Mouse (Mus musculus) WW6 (cell line): ENCODE measurements around the gene Ttc41.

Experiments
- DNase-seq: peaks from one replicate; pipeline ENCODE4 v3.0.0-alpha.2; 2013; ENCODE audit warnings: low read depth, low spot score

Gene Ttc41

DNA sequence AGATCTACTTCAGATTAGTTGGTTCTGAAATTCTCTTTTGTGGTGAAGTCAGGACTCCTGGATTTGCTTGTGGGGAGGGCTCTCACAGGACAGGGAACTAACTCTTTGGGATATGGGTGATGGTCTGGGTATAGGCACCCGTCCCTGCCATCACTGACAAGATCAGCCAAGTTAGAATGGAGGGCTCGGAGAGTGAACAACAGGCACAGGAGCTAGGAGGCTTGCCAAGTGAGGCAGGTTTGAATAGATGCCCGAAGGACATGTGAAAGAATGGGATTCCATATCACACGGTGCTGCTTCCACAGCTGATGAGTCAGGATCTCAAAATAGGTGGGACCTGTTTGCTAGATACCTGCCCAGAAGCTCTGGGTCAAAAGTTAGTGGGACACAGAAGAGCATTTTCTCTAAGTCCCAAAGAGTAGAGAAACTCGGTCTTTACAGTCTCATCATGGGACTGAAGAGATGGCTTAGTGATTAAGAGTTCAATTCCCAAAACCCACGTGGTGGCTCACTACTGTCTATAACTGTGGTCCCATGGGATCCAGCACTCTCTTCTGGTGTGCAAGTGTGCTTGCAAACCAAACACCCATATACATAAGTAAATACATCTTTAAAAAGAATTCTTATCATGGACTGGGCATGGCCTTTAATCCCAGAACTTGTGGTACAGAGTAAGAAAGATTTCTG lies 50.3 kb downstream of the Ttc41 start:
- no peak for DNase-seq

DNA sequence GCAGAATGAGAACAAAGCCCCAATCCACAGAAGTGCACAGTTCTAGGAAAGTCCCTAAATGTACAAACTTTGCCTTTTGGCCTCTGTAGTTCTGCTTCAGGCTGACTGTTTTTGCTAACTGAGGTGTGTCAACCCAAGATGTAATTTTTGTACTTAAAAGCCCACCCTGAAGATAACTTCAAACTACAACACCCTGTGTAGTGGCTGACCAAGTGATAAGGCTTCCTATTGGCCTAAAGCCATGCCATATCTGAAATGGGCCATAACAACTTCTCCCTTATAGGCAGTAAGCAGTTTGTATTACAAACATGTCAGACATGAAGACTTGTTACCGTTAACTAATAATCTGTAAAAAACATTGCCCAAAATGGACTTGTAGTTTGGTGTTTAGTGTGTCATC lies 52.1 kb downstream of the Ttc41 start:
- DNase-seq: no peak

DNA sequence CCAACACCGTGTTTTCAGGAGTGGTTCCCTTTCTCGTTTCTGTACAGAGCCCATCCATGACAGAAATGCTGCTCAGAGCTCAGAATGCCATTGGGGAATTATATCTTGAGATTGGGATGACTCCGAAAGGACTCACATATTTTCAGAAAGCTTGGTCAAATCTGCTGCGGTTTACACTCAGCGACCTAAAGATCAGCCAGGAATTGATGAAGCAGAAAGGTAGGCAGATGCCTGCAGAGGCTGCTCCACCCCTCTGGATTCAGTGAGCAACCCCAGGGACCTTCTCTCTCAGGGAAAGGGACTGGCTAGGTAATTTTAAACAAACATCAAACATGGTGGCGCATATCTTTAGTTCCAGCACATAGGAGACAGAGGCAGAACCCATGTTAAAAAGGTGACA lies 52.6 kb downstream of the Ttc41 start:
- no peak for DNase-seq

DNA sequence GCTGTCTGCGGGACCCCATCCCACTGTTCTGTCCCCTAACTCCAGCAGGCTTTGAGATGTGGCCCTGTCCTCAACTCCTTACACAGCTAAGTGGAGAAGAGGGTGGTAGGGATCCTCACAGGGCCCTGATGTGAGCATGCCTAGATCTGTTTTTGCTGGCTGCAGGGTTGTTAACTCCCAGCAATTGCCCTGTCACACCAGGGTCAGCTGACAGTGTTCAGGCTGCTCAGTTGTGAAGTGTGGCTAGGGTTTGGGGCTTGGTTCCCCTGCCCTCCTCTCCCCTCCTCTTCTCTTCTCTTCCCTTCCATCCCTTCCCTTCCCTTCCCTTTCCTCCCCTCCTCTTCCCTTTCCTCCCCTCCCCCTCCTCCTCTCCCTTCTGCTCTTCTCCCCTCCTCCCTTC lies 55.6 kb downstream of the Ttc41 start:
- no peak for DNase-seq

DNA sequence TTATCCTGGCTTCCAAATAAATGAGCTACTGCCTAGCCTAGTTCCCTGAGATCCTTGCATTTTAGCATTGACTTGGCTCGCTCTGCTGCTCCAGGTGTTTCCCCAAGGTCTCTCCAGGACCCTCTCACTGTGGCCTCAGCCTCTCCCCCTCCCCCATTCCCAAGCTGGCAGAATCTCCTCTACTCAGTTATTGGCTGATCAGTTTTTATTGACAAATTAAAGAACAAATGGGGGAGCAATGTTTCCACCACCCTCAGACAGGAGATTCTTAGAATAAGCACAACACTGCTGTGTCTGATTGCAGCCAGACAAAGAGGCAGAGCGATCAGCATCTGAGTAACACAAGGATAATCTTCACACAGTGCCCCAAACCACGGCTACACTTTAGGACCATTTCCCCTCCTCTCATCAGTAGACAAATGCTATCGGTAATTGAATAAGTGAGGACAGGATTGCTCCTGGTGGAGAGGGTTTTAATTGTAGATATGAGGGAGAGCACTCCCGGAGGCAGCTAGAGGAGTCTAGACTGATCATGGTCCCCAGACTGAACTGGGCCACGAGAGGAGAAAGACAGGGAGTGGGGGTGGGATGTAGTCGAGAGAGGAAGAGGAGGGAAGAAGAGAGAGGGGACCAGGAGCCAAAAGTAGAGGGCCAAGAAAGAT lies 56.2 kb downstream of the Ttc41 start:
- no peak for DNase-seq

DNA sequence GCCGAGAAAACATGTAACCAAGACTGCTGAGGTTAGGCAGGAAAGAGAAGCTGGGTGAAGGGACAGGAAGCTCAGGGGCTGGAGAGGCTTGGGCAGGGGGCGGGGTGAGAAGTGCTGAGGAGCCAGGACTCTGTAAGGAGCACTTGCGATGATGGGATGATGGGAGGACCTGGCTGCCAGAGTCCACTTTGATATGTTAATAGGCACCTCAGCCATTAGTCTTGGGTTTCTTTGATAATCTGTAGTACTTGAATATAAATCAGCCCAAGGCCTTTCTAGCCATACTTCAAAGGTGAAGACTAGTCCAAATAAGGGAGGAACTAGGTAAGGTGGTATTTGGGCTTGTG lies 56.7 kb downstream of the Ttc41 start:
- no peak for DNase-seq

DNA sequence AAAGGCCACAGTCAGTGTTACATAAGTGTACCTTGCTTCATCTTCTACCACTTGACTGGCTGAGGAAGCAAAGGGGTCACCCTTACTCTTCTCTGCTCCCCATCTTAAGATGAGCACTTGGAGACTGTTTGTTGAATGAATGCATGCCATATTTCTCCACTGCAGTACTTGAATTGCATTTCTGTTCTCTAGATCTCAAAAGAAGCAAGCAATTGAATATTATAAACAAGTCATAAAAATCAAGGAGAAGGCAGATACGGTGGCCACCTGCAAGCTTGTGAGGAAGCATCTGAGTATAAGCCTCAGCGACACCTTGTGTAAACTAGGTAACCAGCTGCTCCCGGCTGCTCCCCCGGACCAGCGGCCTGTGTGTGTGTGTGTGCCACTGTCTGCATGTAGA lies 58.1 kb downstream of the Ttc41 start, which contains the start of gene Gm49358:
Gene Gm49358 (plus strand): TSS at position 301 of the 400 bp plus-strand sequence.
- no peak for DNase-seq

DNA sequence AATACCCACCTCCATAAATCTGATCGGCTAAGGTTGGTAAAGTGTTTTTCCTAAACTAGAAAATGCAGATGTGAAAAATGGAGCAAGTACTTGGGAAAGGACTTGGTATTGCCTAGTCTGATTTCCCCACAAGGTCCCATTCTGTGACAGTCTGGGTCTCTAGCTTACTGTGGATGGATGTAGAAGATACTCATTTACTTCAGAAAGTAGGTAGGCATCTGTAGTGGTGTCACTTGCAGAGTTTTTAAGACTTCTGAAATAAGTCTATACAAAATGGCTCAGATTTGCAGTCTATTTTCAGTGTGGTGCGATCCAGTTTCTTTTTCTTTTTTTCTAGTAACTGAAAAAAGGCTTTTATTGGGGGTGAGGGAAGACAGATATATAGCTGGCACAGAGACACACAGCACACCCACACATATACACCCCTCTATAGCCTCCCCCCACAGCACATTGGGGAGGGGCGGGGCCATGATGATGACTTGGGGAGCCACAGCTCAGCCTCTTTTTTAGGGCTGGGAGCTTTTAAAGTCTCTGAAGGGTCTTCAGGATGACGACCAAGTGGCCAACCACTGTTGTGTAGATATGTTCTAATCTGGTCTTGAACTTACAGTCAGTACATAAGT lies 59.8 kb downstream of the Ttc41 start:
- DNase-seq: no peak

DNA sequence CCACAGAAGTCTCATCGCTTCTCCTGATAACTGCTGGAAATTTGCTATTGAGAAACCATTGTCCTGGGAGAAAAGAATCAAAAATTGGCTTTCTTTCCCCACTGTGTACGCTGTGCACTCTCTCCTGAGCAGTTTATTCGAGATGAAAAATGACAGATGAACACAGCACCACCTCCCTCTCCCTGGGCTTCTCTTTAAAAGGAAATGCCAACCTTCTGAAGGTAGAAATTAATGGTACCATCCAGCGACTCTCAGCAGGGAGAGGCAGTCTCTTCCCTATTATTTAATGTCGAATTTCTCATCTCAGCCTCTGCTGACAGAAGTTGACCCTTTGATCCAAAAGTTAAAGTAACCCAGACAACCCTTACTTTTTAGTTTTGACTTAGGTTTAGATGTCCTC lies 63.6 kb downstream of the Ttc41 start:
- DNase-seq: no peak

DNA sequence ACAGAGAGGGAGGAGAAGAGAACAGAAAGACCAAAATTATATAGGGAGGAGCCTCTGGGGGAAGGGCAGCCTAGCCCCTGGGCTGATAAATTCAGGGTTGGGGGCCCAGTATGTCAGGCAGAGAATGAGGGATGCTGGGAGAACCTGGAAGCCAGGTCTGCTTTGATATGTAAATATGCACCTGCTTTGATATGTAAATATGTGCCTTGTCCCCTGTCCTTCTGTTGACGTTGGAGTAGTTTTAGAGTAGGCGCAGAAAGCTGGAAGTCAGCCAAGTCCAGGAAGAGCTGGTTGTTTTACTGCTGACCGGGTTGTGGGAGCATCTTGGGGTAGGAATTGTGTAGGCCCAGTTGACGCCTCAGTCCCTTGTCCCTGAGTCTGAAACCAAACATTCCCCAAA lies 64.2 kb downstream of the Ttc41 start:
- DNase-seq: no peak

DNA sequence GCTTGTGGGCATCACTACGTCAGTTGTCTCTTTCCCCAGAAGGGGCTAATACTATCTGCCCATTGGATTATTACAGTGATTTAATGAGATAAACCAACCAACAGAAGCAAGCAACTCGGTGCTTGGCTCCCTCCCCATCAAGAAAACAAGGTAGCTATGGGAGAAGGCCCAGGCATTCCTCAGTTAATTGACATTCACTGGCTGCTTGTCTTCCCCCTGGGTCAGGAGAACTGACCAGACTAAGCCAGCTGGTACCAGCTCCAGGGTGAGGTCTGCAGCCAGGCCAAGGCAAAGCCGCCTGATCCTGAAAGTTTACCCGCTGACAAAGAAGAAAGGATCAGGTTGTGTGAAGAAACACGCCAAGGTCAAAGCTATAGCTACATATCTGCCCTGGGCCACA lies 66.1 kb downstream of the Ttc41 start:
- DNase-seq: no peak

DNA sequence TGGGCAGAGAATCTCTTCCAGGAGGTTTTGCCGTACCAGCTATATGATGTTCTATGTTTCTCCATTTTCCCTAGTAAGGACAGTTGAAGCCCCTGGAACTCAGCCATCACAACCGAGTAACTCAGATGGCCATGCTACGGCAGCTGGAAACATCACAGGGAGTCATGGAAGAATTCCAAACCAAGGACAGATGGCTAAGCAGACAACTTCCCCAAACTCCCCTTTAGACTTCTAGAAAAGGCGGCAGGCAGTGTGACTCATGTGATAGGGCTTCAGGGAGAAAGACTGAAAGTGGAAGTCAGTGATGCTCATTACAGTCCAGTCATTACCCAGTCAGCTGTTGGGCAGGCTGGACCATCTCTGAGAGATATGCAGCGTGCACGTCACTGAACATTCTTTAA lies 66.6 kb downstream of the Ttc41 start:
- no peak for DNase-seq

DNA sequence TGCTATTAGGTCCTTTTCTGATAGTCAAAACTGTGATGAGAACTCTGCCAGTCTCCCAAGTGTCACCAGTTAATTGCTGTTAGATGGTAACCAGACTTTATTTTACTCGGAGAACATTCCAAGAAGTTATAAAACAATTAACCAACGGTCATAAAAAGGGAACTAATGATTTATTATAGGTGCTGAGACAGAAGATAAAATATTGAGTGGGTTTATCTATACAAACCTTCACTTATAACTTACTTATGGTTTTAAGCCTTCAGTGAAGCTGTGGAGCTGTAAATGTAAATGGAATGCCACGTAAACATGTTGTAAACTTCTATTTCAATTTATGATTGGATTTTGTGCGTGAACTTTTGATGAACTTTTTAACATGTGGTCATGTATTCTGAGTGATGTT lies 67.7 kb downstream of the Ttc41 start:
- DNase-seq: no peak

DNA sequence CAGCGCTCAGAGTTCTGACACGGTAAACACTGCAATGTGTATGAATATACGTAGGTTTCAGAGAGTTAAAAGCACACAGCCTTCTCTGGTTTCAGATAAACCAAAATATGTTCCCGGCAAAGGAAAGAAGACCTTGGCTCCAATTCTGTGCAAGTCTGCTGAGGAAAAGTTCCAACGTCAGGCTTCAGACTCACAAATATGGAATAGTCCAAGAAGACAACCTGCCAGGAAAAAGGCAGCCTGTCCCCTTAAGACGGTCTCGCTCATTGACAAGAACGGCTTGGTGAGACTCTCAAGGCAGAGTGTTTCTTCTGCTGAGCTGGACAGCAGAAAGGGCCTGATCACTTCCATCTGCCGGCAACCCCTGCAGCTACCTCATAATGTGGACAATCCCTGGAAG lies 70.7 kb downstream of the Ttc41 start:
- no peak for DNase-seq

DNA sequence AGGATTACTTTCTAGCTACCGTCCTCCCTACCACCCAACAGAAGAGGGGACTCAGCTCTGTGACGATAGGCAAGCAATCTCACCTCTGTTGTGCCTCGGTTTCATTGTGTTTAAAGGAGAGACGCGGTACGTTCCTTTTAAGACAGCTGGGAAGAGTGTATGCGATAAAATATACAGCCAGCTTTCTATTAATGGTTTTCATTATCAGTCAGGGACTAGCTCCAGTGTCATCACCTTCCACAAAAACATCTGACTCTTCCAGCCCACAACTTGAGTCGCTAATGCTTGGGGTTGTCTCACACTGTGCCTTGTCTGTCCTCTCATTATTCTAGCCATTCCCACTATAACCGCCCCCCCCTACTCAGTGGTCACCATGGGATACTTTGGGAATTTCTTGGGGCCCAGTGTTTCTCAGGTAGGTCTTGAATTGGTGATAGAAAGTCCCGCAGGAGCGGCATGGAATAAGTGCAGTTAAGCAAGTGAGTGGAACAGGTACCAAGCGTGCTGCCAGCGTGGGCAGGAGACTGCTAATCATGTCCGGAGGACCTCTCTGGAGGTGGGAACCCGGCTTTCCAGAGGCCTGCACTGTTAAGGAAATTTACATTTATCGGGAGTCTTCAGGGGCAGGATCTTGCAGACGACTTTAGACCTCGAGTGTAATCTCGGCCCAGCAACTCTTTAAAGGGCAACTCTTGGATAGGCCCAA lies 72.2 kb downstream of the Ttc41 start:
- no peak for DNase-seq

DNA sequence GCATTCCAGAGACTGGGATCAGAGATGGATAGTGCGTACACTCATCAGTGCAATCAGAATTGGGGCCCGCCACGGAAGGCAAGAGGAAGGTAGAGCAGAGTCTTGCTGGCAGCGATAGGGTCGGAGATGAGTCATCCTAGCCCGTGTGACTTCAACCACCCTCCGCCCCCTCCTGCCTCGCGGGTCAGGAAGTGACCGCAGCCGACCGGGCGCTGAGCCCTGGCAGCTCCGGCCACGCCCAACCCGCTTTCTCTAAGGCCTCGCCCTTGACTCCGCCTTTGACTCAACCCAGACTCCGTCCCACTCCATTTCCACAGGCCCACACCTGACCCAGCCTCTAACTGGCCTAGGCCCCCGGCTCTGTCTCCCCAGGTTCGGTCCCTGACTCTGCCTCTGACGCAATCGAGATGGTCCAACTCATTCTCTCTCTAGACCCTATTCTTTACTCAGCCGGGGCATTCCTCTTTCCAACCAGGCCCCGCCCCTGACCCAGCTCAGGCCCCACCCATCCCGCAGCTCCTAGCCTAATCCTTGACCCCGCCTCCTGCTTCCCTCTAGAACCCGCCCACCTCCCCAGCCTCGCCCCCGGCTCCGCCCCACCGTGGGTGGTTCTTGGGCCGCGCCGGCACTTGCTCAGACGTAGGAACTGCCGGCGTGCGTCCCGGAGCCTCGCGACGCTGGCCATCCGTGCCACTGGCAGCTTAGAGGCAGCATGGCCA lies 72.9 kb downstream of the Ttc41 start, which contains the start of gene Nt5dc3:
Gene Nt5dc3 (plus strand): TSS at position 608 of the 719 bp plus-strand sequence.
- DNase-seq: peak; percentile 89

DNA sequence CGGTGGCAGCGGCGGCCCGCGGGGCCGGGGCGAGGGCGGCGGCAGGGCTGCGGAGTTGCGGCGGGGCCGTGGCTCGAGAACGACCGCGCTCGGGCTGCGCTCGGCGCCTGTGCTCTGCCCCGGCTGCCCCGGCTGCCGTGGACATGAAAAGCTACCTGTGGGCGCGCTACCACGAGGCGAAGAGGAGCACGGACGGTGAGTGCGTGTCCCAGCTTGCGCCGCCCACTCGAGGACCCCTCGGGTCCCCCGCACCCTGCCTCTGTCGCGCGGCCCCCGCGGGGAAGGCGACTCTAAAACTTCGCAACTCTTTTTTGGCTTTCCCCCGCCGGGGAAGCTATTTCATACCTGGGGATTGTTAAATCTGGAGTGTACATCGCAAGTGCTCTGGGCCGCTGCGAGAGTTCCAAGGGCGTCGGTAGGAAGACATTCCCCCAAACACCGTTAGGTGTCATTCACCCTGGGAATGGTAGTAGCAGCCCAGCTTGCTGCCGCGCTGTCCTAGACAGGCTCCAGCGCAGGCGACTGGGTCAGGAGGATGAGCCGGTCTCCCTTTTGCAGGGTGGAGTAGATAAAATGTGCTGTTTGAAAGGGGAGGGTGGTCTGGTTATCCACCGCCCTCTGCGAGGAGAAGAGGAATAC lies 73.6 kb downstream of the Ttc41 start:
- DNase-seq: no peak

DNA sequence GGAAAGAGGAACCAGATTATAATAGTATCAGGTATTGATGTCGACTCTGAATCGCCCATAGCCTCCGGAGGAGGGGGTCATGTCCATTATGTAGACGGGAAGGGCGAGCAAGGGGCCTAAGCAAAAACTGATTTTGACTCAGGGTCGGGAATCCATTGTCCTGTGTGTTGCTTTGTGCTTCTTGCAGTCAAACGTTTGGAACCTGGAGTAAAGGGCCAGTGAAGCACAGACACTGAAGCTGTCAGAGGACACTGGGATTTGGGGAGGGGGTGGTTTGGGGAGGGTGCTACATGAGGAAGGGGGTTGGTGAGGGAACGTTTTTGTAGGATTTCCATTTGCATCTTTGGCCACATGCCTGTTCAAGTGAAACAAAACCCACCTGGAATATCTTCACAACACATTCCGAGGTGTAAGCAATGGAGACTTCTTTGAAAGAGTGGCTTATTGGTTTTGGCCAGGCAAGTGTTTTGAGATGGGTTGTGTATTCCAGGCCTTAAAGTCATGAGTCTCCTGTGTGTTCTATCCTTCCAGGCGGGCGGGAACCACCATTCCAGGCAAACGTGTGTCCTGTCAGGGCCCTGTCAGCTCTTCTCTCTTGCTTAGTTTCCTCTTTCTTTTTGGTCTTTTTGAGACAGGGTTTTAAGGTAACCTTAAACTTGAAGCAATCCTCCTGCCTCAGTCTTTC lies 74.3 kb downstream of the Ttc41 start:
- no peak for DNase-seq

DNA sequence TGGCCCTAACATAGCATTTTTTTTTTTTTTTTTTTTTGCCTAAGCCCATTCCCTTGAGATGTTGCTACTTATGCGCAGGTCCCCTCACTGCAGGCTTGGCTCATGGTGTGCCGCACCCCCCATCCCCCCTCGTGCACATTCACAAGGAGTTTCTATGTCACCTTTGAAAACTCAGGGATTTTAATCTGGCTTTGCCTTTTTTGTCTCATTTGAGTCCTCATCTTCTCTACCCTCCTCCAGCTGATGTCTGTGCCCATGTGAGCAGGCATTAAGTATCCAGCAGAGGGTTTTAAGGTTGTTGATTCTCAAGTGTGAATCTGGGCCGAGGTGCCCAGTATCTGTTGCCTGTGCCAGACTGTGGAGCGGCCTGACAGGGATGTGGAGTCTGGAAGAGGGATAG lies 76.0 kb downstream of the Ttc41 start:
- no peak for DNase-seq

DNA sequence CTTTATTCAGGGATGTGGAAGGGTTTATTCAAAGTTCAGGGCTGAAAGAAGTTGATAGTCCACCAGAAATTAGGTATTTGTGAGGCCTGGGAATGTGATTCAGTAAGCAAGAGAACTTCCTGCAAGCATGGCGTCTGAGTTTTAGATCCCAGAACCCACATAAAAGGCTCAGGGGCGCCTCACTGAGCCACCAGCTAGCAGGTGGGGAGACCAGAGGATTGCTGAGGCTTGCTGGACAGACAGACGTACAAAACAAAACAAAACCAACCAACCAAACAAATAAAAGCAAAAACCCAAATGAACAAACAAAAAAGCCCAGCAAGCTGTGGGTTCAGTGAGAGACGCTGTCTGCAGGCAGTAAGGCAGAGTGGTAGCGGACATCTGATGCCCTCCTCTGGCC lies 77.0 kb downstream of the Ttc41 start:
- DNase-seq: no peak

DNA sequence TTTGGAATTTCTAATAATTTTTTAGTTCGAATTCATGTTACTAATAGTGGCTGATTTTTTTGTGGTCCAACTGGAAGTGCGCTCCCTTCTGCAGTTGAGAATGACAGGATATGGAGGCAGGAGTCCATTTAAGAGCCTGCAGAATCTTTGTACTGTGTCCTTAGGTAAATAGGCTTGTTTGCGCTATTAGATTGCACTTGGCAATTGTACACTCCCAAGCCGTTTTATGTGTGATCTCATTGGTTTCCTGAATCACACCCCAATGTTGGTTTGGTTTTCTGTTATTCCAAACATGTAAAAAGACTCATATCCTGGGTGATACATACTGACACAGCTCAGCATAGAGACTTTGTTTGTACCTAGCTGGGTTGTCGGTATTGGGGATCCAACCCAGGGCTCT lies 78.0 kb downstream of the Ttc41 start:
- no peak for DNase-seq
